ENCODE assay signal across 13 mouse cellular contexts in the genomic region with DNA sequence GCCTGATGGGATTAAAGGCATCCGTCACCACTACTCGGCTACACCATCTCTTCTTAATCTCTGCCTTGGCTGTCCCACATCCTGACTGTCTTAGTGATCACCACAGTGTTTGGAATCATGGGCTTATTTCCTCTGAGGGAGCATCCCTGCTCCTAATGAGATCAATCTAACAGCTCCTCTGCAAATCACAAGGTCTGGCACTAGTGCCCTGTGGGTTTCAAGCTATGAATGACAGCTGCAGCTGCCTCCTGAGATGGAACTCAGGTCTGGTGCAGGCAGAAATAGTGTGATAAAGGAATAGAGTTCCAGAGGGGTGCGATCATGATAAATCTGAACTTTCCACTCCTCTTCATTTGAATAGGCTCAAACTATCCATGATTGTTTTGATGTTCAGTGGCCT.
"Had no signal": no experiment of that assay in that cellular context is flagged by ENCODE, and none has a peak within 500 bp of the region (broad histone marks: within the 10 kb centered on the region; RNA-seq: fewer than 3 reads in every experiment).

No protein-coding gene starts in this region.

- H3K9ac ChIP-seq: liver, embryonic 14.5 days had no signal

- H3K36me3 ChIP-seq: limb, embryonic 10.5 days had no signal

- DNase-seq: kidney, adult 8-10 months; kidney, postnatal 25 days; lung, adult 2 months; lung, postnatal 36 days; right cerebral cortex, postnatal 4 days; spleen, adult 18-20 months; thymus, adult 18-20 months; thymus, postnatal 14 days had no signal

- H3K9me3 ChIP-seq: limb, embryonic 10.5 days had no signal

- H3K27ac ChIP-seq: left cerebral cortex, adult 2 months; limb, embryonic 10.5 days; liver, embryonic 14.5 days had no signal

- H3K4me3 ChIP-seq: left cerebral cortex, adult 2 months; limb, embryonic 10.5 days had no signal

- ATAC-seq: intestine, postnatal 0 days; lung, postnatal 0 days had no signal

- H3K4me1 ChIP-seq: limb, embryonic 10.5 days had no signal
